Comparison of ENCODE assay signal across 8 mouse cellular contexts in genomic region chr4:128805150-128806042, GRCm38 (mm10). TPM values are rescaled to one million over a fixed set of nuclear protein-coding genes. Genes with fewer than 3 reads are reported as not detected.
DNase-seq lines count a peak whose midpoint lies in the region; ATAC-seq and TF ChIP-seq lines count a peak whose summit lies in the region.

No protein-coding gene starts in this region.

- H3K4me3 ChIP-seq in bone marrow, adult 2 months (replicated peaks; ENCODE audit: control insufficient read depth, low read depth, low read length), result peak overlapping the region; percentile 69
- H3K4me3 ChIP-seq in forebrain, embryonic 16.5 days (replicated peaks; ENCODE audit: low read length), result peak overlapping the region; percentile 57
- peak overlapping the region; percentile 78 for H3K4me3 ChIP-seq in lung, embryonic 15.5 days

- H3K4me1 ChIP-seq in bone marrow, adult 2 months (ENCODE audit: control insufficient read depth, insufficient read depth, low read length), result peaks cover 3% of the 10 kb centered on the region
- peaks cover 38% of the 10 kb centered on the region for H3K4me1 ChIP-seq in forebrain, embryonic 16.5 days (replicated peaks; ENCODE audit: control insufficient read depth, insufficient read depth, low read length)
- H3K4me1 ChIP-seq in lung, embryonic 15.5 days, result peaks cover 42% of the 10 kb centered on the region

- H3K27ac ChIP-seq in bone marrow, adult 2 months (ENCODE audit: control insufficient read depth, insufficient read depth, low read depth, low read length, poor library complexity), result peak overlapping the region; percentile 70
- peak overlapping the region; percentile 95 for H3K27ac ChIP-seq in forebrain, embryonic 16.5 days (ENCODE audit: low read length)
- H3K27ac ChIP-seq in lung, embryonic 15.5 days, result peak overlapping the region; percentile 99

- peak; percentile 43 to 79 for DNase-seq in spleen, postnatal 4 days (ENCODE audit: low spot score in 2 of 2)
- no peak for DNase-seq in spleen, postnatal 14 days (ENCODE audit: low spot score in 2 of 2)
- peak; percentile 57 for DNase-seq in kidney, adult 18-20 months
- peak; percentile 64 for DNase-seq in retina, postnatal 1 day
- no peak for DNase-seq in ovary, postnatal 10 days (ENCODE audit: low spot score)

- TF ChIP-seq CTCF in bone marrow, adult 2 months (IDR thresholded peaks at IDR 0.05; ENCODE audit: control insufficient read depth, insufficient read depth, low read length), result no peak

- WGBS in bone marrow, adult 2 months, result 11% methylated on average over 74 of the region's 74 CpGs
- under 1% methylated on average over 66 of the region's 74 CpGs for WGBS in forebrain, embryonic 16.5 days
- WGBS in lung, embryonic 15.5 days, result under 1% methylated on average over 74 of the region's 74 CpGs

- H3K9me3 ChIP-seq in forebrain, embryonic 16.5 days (ENCODE audit: control insufficient read depth, low read length), result no peaks in the 10 kb centered on the region
- no peaks in the 10 kb centered on the region for H3K9me3 ChIP-seq in lung, embryonic 15.5 days

- H3K4me2 ChIP-seq in forebrain, embryonic 16.5 days (ENCODE audit: low read length), result peak overlapping the region; percentile 100
- peak overlapping the region; percentile 89 for H3K4me2 ChIP-seq in lung, embryonic 15.5 days

- ATAC-seq in forebrain, embryonic 16.5 days, result peak; percentile 34; the same call in 1 of the 2 replicates
- ATAC-seq in lung, embryonic 15.5 days (ENCODE audit: borderline replicate concordance, extremely low read depth, low FRiP score, low TSS enrichment), result peak; percentile 6; the same call in 1 of the 2 replicates

- TF ChIP-seq POLR2A in bone marrow, adult 2 months (IDR thresholded peaks at IDR 0.05; ENCODE audit: borderline replicate concordance, control insufficient read depth, low read depth, low read length), result no peak

- peak overlapping the region; percentile 96 for H3K9ac ChIP-seq in forebrain, embryonic 16.5 days (replicated peaks; ENCODE audit: low read depth, low read length)
- H3K9ac ChIP-seq in lung, embryonic 15.5 days, result peak overlapping the region; percentile 96

- H3K27me3 ChIP-seq in forebrain, embryonic 16.5 days (replicated peaks; ENCODE audit: control insufficient read depth, insufficient read depth, low read length), result no peaks in the 10 kb centered on the region
- no peaks in the 10 kb centered on the region for H3K27me3 ChIP-seq in lung, embryonic 15.5 days

- no peaks in the 10 kb centered on the region for H3K36me3 ChIP-seq in forebrain, embryonic 16.5 days (ENCODE audit: control insufficient read depth, insufficient read depth)
- no peaks in the 10 kb centered on the region for H3K36me3 ChIP-seq in lung, embryonic 15.5 days

RNA-seq across cellular contexts. Expression of gene Zfp362, which starts 0.4 kb away (rescaled TPM):
- 10.3 and 12.1 TPM in 2 replicates for polyA plus RNA-seq in bone marrow, adult 2 months (2011; ENCODE audit: insufficient read depth, insufficient read length, low replicate concordance, missing spikeins)
- 45.2 and 47.6 TPM in 2 replicates for polyA plus RNA-seq in forebrain, embryonic 16.5 days (2015; fragmentation: Nextera tagmentation; extraction: Ambion mirVana)
- polyA plus RNA-seq in lung, embryonic 15.5 days (2015; fragmentation: Nextera tagmentation; extraction: Ambion mirVana), result 34.6 and 39.3 TPM in 2 replicates

RNA-seq across cellular contexts. Expression of gene A3galt2, which starts 50.2 kb away (rescaled TPM):
- polyA plus RNA-seq in bone marrow, adult 2 months (2011; ENCODE audit: insufficient read depth, insufficient read length, low replicate concordance, missing spikeins), result 0.34 and 1.5 TPM in 2 replicates
- 0.43 and 0.63 TPM in 2 replicates for polyA plus RNA-seq in forebrain, embryonic 16.5 days (2015; fragmentation: Nextera tagmentation; extraction: Ambion mirVana)
- polyA plus RNA-seq in lung, embryonic 15.5 days (2015; fragmentation: Nextera tagmentation; extraction: Ambion mirVana), result 0.20 and 0.35 TPM in 2 replicates

Comparison
In these comparisons a context has a peak if more than half of its experiments do, and no peak if none do; other contexts are left out.
1. DNase-seq: peak in spleen, postnatal 4 days (2 of 2), kidney, adult 18-20 months (single experiment) and retina, postnatal 1 day (single experiment); none in spleen, postnatal 14 days (0 of 2) and ovary, postnatal 10 days (single experiment).
2. Peak in every context shown above with its lines, with median percentiles within 50 percentile points of each other: H3K27ac ChIP-seq and H3K4me3 ChIP-seq.